Mouse (Mus musculus) testis, postnatal 14 days (tissue): ENCODE results near the gene Pkp1.
A peak's percentile ranks its signal among the peaks of the same experiment; 100 is the strongest.

Experiments
- DNase-seq: peaks from one replicate; pipeline ENCODE4 v3.0.0; 2021; ENCODE audit warnings: low spot score

Gene Pkp1

DNA sequence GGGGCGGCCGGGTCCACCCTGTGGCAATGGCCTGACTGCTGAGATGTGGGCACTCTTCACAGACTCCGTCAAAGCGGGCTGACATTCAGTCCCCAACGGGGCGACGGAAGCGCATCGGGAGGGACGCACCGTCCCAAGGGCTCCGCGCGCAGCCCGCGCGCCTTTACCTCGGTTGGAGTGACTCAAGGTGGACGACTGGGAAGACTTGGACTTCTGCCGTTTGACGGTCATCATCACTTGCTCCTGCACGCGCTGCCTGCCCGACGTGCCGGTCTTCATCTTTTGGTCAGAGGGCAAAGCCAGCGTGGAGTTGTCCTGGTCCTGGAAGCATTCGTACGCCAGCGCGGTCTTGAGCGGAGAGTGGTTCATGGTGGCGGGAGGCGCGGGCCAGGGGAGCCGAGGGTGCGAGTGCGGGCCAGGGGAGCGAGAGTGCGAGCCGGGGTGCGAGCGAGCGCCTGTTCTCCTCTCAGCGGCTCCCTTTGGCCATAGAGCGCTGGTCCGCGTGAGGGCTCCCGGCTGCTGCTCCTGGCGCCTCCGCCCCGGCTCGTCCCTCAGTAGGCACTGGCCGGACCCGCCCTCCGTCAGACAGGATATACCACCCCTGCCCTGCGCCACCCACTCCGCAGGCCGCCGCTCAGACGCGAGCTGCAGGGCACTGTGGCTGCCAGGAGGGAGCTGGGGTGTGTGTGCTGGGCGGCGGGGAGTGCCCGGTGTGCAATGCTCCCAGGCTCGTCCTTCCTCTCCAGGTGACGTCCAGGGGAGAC is at the start of gene Pkp1:
Gene Pkp1, minus strand, starts transcription at position 564 of the 764 bp plus-strand sequence.
- DNase-seq: no peak

DNA sequence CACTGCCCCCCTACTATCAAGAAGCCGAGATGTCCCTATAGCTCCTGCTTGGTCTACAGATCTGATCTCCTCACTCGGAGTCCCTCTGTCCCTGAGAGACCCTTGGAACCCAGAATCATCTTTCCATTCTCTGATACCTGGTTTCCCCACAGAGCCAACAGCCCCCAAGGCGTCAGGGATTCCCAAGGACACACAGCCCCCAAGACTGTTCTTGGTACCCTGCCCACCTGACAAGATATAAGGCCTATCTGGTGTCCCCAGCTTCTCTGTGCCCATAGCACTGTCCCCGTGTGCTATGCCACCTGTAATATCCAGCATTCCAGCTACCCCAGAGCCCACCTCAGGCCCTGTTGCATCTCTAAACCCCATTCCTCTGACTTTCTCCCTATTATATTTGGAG is 48.7 kb upstream of the Pkp1 start:
- DNase-seq: no peak

DNA sequence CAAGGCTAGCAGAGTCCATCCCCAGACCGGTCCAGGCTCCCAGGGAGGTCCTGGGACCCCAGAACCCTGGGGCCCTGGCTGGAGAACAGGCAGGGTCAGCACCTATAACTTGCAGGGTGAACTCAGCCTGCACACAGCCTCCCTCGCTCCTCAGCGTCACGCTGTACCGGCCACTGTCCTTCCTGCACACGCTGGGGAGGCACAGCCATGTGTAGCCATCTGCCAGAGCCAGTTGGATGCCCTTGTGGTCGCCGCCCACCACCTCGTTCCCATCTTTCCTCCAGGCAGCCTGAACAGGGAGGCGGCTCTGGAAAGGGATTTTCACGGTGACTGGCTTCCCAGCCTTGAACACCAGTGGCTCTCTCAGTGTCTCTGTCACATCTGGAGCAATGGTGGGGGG is 45.6 kb upstream of the Pkp1 start:
- no peak for DNase-seq

DNA sequence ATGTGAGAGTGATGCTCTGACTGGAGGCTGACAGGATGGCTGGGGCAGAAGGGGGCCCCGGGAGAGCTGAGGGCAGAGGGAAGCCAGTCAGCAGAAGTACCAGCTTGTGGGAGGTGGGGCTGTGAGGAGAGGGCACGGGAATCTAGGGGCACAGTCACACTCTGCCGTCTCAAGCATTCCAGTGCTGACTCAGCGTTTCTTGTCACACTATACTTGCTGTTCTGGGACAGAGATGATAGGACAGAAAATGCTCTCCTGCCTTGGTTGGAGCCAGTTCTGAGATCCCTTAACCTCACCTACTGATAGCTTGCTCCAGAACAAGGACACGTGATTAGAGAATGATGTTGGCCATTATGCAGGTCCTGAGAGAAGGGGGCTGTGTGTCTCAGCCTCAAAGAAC is 44.2 kb upstream of the Pkp1 start:
- DNase-seq: no peak

DNA sequence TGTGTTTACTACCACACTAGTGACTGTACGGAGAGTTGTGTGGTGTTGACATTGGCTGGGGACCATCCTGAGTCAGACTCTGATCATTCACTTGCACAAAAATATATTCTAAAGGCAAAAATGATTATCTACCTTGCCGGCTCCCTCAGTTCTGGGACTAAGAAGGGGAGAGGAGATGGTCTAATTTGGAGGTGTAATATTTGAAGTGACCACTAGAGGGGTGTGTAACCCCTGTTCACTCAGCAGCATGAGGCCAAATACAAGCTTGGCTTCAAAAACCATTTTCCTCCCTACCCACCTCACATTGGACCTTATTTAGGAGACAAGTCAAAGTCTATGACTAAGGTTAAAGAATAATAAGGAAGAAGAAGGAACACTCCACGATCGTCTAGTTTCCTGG is 39.5 kb upstream of the Pkp1 start:
- no peak for DNase-seq

DNA sequence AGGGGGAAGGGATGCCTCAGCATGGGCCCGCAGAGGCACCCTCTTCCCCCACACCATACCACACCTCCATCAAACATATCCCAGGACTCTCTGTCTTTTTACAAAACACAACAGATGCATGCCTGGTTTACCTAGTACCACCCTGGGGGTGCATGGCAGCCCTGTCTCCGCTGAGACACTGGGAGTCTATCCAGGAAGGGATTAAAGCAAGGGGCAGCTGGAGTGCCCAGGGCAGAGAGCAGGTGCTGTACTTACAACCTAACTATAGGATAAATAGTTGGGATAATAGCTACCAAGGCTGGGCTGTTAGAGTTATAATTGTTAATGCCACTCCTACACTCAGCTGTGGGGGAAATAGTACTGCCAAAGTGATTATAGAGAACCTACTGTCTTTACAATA is 29.9 kb upstream of the Pkp1 start:
- no peak for DNase-seq

DNA sequence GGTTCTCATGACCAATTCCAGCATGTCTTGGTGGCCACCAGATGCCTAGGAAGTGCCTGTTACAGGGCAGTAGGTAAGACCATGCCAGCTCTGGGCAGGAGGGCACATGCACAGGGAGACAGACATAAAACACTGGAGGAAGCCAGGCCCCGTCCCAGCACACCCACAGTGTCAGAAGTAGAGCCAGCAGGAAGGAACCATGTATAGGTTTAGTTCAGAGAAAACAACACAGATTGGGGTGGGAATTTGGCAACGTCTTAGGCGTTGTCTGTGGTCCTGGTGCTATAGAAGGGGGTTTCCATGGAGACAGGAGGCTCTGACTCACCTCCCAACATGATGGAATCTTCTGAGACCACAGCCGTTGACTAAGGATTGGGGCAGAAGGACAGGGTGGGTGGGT is 27.2 kb upstream of the Pkp1 start:
- DNase-seq: no peak

DNA sequence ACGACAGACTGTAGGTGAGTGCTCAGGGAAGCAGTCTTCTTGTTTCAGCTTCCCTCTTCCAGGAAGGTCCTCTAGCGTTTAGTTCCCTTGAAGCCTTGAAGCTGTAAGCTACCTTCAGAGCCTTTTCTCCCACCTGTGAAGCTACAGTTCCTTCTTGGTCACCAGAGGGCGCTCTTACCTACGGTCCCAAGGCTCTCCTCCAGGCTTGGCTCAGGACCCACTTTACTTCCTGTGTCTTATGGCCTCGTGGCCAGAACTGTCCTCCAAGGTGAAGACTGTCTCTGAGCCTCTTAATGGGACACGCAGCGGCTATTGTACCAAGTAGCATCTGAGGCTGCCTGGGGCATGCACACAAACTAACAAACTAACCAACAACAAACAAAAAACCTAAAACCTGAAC is 26.7 kb upstream of the Pkp1 start:
- peak; percentile 45 for DNase-seq

DNA sequence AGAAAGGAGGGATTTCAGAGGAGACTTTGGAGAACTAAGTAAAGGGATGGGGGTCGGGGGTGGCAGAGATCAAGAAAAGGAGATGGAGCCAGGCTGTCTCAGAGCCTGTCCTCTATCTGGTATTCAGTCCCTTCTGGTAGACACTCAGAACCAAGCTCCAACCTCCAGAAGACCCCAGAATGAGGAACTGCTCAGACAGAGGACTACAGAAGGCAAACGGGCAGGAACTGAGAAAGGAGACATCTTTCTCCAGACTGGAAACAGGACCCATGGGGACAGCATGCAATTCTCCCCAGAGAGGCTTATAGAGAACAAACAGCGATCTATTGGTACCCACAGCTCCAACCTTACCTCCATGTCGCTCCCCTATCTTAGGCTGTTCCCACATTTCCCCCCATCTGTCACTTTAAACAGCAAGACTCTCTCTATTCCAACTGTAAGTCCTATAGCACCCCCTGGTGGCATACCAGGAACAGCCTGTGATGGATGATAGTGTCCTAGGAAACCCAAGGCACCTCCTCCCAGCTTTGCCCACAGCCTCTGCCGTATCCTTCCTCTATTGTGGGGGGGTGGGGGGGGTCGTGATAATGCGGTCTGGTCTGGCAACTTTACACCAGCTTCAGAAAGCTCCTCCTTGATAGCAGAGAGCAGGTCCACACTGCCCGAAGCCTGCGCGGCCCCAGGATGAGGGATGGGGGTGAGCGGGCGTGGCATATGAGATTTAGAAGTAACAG is 25.7 kb upstream of the Pkp1 start:
- DNase-seq: peak; percentile 74

DNA sequence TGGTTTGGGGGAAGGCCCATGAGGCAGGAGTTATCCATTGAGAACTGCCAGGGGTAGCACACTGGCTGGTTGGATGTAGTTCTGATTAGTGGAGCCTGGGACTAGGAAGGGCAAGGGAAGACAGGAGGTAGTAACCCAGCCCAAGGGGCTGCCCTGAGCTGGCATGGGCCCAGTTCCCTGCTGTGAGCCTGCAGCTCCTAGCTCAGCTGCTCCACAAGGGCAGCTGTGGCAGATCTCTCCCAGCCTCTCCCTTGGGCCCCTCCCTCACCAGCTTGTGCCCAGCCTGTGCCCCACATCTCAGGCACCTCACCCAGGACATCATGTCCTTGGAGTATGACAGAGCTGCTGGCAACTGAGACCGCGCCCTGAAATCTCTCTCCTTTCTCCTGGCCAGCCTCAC is 24.7 kb upstream of the Pkp1 start:
- no peak for DNase-seq

DNA sequence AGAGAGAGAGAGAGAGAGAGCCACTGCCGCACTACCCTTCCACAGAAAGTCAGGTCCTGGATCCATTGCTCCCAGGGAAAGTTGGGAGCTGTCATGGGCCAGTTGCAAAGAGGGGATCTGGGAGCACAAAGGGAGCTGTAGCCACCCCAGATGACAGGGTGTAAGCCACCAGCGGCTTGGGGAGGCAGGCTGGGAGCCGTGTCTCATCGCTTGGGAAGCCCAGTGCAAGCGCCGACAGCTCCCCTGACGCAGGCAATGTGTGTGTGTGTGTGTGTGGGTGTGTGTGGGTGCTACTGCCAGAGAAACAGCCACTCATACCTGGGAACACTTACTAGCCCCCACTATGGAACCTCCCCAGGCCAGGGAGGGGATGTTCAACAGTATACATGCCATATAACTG is 23.1 kb upstream of the Pkp1 start:
- DNase-seq: no peak

DNA sequence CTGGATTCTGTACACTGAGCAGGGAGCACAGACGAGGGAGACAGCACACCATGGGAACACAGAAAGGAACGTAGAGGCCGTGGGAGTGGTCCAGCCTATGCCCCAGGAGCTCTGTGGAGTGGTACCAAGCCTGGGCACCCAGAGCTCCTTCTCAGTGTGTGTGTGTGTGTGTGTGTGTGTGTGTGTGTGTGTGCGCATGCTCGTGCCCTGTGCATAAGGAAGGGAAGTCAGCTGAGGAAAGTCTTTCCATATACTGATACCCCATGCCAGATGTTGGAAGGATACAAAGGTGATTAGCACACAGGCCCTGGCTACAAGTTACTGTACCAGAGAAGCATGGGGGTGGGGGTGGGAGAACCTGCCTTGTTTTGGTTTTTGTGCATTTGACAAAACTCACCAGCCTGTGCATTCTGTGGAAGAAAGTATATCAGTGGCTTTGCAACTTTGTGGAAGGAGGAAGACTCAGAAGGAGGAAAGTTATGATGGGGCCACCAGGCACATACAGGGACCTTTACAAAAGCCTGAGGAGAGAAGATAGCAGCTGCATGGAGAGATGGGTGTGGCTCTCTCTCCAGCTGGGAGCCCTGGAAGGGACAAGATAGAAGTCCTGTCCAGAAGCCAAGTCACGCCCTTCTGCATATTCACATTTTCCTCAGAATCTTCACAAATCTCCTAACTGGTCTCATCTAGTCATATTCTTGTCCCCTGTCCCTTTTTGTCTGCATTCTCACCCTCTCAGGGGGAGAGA is 22.4 kb upstream of the Pkp1 start:
- no peak for DNase-seq

DNA sequence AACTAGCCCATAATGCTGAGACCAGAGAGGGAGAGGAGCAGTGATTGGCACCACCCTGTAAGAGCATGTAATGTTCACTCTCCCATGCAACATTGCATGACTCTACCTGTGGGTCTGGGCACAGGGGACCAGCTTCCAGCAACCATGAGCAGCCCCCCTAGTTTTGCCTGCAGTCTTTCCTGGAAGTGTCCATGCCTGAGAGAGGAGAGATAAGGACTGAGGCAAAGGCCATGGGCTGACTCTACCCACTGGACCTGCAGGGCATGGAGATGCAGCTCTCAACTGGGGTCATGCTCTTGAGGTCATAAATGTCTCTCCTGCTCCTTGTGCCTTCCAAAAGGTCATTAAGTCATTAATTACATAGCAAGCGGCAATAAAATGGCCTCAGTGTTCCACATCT is 17.1 kb upstream of the Pkp1 start:
- no peak for DNase-seq

DNA sequence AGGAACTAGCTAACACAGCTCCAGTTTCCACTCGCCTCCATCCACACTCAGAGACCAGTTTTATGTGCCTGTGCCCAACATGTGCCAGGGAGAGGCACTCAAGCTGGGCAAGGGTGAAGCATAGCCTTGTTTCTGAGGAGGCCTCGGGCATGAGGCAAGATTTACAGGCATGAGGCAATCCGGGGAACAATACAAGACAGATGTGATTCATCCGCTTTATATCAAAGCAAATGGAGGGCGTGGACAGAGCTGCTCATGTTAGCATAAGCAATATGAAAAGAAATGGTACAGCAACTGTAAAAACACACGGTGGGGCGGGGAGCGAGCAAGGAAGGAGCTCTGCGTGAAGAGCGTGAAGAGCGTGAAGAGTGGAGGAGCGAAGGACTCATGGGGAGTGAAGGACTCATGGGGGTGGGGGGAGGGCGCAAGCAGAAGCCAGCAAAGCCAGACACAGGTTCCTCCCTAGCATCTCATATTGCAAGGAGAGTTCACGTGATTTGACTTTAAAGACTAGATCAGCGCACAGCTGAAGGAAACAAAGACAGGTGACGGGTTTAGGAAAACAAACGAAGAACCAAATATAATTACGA is 14.8 kb upstream of the Pkp1 start:
- DNase-seq: no peak

DNA sequence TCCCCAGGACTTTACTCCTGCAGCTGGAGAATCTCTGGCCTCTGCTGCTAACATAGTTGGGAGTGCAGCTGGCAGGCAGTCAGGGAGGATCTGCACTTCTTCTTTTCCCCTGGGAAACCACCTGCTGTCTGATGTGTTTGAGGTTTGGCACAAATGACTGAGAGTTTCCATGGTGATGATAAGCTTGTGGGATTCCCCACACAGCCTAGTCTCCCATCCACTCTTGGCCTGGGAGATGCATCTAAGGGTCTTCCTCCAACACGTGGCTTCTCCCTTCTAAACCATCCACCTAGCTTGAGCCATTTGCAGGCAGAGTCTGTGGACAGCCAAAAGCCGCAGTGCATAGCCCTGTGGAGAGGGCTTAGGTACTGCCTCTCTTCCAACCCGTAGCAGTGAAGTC is 10.9 kb upstream of the Pkp1 start:
- DNase-seq: no peak

DNA sequence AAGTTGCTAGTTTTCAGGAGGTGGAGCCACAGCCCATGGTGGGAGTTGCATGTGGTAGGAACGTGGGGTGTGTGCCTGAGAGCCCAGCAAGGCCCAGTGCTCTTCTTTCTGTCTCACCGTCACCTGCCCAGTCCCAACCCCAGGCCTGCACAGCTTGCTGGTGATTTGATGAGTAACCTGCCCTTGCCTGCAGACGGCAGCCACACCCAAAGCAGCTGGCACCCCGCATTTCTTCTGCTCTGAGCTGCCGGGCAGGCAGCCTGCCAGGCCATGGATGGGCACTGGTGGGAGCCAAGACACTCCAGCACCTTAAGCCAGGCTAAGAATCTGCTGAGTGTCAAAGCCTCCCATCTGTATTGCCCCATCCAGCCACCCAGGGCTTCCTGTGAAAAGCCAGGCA is 6.8 kb upstream of the Pkp1 start:
- no peak for DNase-seq

DNA sequence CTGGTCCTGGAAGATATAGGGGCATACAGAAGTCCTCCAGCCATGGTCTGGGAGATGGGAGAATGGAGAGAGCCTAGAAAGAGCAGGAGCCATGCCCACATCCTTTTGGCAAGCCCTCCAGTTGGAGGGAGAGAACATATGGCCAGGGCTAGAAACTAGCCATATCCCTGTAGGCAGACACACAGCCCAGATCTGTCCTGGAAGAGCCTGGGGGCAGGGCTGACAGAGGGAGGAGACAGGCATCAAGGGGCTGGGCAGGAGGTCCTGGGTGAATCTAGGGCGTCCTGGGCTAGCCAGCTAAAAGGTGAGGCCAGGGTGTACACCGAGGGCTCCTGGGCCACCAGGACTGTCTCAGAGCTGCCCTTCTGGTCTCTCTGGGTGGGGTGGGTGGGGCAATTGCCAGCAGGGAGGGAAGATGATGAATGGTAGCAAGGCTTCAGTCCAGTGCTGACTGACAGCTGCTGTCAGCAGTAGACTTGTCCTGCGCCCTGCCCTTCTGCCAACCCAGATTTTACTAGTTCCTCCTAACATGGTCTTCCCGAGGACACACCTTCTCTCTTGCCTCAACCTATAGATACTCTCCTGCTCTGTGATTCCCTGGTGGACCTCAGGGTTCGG is 5.5 kb upstream of the Pkp1 start:
- DNase-seq: no peak

DNA sequence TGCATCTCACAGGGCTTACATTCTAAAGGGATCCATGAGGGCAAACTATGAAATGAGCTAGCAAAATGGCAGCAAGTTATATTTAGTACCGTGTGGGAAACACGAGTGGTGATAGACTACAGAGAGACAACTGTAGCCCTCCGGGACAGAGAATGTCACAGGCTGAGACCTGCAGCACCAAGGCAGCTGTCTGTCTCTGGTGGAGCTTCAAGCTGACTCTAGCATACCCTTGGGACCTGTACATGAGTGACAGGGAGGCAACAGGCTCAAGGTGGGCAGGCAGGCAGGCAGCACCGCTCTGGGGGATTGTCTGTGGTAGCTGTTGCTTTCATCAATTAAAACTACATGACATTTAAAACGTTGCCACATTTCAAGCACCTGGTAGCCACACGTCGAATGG is 4.2 kb upstream of the Pkp1 start:
- DNase-seq: no peak

DNA sequence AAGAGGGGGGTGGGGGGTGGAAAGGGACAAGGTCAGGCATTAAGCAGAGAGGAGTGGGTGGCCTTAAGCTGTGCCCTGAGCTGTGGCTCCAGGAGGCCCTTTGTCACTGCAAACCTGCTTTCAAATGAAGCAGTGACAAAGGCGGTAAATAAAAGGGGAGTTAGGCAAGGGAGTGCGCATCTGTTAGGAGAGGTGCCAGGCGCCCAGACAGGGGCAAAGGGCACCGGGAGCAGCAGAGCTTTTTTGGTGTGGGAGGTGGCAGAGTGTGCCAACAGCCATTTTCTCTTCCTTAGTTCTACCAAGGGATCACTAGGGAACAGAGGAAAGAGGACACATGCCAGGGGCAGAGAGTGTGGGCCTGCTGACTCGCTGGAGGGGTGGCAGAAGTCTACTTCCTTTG is 1.8 kb downstream of the Pkp1 start:
- no peak for DNase-seq

DNA sequence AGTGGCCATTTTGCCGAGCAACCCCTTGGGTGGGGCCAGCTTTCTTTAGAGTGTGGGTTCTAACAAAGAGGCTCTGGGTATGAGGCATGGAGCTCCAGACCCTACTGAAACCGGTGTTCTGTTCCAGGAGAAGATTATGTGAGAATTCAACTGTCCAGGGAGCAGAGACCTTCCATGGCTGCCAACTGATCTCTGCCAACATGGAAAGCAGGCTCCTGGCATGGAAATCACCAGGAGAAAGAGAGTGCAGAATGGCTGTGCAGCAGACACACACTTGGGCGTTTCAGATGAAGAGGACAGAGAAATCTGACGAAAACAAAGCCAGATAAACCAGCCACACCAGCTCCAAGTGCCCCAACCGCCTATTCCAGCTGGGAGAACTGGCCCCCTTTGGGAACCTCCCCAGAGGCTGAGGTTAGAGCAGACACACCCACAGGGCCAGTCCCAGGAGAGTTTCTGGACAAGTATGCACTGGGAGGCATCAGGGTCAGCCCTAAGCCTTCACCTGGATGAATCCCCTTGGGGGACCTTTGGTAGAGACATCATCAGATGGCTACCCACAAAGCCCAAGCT is 2.4 kb downstream of the Pkp1 start:
- no peak for DNase-seq

DNA sequence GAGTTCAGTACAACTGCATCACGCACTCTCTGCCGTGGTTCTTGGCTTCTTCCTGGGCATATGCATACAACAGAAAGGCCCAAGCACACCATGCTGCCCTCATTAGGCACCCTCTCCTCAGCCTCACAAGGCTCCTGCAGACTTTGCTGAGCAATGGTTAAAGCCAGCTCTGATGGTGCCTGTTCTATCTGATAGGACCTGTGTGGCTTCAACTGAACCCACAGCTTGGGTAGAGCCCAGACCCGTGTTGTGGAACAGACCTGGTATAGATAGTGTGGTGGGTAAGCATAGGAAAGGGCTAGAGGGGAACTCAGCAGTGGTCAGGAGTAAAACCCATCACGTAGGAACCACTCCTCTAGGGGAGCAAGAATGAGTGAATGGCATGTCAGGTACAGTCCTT is 5.3 kb downstream of the Pkp1 start:
- DNase-seq: no peak

DNA sequence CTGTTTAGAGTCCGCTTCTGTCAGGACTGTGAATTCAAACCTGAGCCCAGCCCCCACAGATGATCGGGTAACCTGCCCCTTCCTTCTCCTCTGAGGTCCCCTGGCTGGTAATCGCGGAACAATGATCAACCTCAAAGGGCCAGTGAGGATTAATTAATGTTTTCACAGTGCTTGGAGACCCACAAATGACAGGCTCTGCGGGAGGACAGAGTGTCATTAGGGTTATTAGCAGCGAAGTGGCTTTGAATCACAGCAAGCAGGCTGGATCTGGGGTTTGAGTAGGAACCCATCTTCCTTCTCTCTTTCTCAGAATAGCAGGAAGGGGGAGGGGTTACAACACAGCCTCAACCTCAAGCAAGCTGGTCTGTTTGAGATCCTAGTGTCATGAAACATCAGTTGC is 9.6 kb downstream of the Pkp1 start:
- DNase-seq: no peak
